Mouse (Mus musculus): ENCODE data around the gene Bahcc1.

Gene Bahcc1

GRCm38 (mm10) chr11:120242726-120243530 is 10.2 kb downstream of the Bahcc1 start:
- DNase-seq (ENCODE audit: low read depth, low spot score), result no peak

GRCm38 (mm10) chr11:120243531-120243820 is 10.7 kb downstream of the Bahcc1 start:
- no peak for DNase-seq (ENCODE audit: low read depth, low spot score)

- DNase-seq (ENCODE audit: low read depth, low spot score), result no peak
These were observed 15.5 kb downstream of the Bahcc1 start for GRCm38 (mm10) chr11:120248160-120248793.

- no peak for DNase-seq (ENCODE audit: low read depth, low spot score)
These were observed 16.2 kb downstream of the Bahcc1 start for GRCm38 (mm10) chr11:120248899-120249298.

- DNase-seq (ENCODE audit: low read depth, low spot score), result no peak
These were observed 18.5 kb downstream of the Bahcc1 start for GRCm38 (mm10) chr11:120250991-120251949.

GRCm38 (mm10) chr11:120251950-120252308 is 19.2 kb downstream of the Bahcc1 start:
- DNase-seq (ENCODE audit: low read depth, low spot score), result no peak

- no peak for DNase-seq (ENCODE audit: low read depth, low spot score)
These were observed 19.7 kb downstream of the Bahcc1 start for GRCm38 (mm10) chr11:120252398-120252797.

- no peak for DNase-seq (ENCODE audit: low read depth, low spot score)
These were observed 20.3 kb downstream of the Bahcc1 start for GRCm38 (mm10) chr11:120252843-120253645.

GRCm38 (mm10) chr11:120253646-120254315 is 21.0 kb downstream of the Bahcc1 start:
- DNase-seq (ENCODE audit: low read depth, low spot score), result no peak

GRCm38 (mm10) chr11:120254420-120254819 is 21.7 kb downstream of the Bahcc1 start:
- DNase-seq (ENCODE audit: low read depth, low spot score), result no peak

GRCm38 (mm10) chr11:120255038-120255437 is 22.3 kb downstream of the Bahcc1 start:
- no peak for DNase-seq (ENCODE audit: low read depth, low spot score)

- no peak for DNase-seq (ENCODE audit: low read depth, low spot score)
These were observed 22.8 kb downstream of the Bahcc1 start for GRCm38 (mm10) chr11:120255499-120255898.

GRCm38 (mm10) chr11:120256108-120256507 is 23.4 kb downstream of the Bahcc1 start:
- no peak for DNase-seq (ENCODE audit: low read depth, low spot score)

GRCm38 (mm10) chr11:120256543-120256942 is 23.8 kb downstream of the Bahcc1 start:
- DNase-seq (ENCODE audit: low read depth, low spot score), result no peak

- no peak for DNase-seq (ENCODE audit: low read depth, low spot score)
These were observed 24.5 kb downstream of the Bahcc1 start for GRCm38 (mm10) chr11:120256981-120257820.

GRCm38 (mm10) chr11:120257911-120258310 is 25.2 kb downstream of the Bahcc1 start:
- no peak for DNase-seq (ENCODE audit: low read depth, low spot score)

GRCm38 (mm10) chr11:120258896-120259689 is 26.3 kb downstream of the Bahcc1 start:
- DNase-seq (ENCODE audit: low read depth, low spot score), result no peak

- no peak for DNase-seq (ENCODE audit: low read depth, low spot score)
These were observed 27.3 kb downstream of the Bahcc1 start for GRCm38 (mm10) chr11:120259792-120260768.

Data from embryo, embryonic 11.5 days (tissue).